Mouse (Mus musculus): ENCODE measurements around the gene Stx5a.
A peak's percentile ranks its signal among the peaks of the same experiment; 100 is the strongest.
"Not testable (repeated sequence)": the region's sequence is repeated elsewhere in the genome, so short reads cannot be mapped to it uniquely, and the experiment has no call there.

Gene Stx5a

GRCm38 (mm10) chr19:8716767-8717475 lies 24.3 kb upstream of the Stx5a start:
- DNase-seq (ENCODE audit: low spot score in 2 of 2), result no peak

GRCm38 (mm10) chr19:8718357-8718756 lies 22.9 kb upstream of the Stx5a start:
- DNase-seq (ENCODE audit: low spot score in 2 of 2), result peak in 1 of 2 experiments; percentile 37

GRCm38 (mm10) chr19:8719037-8719436 lies 22.2 kb upstream of the Stx5a start:
- DNase-seq (ENCODE audit: low spot score in 2 of 2), result not testable (repeated sequence)

GRCm38 (mm10) chr19:8721378-8721777 lies 19.8 kb upstream of the Stx5a start:
- DNase-seq (ENCODE audit: low spot score in 2 of 2), result no peak

GRCm38 (mm10) chr19:8722021-8722420 lies 19.2 kb upstream of the Stx5a start:
- no peak for DNase-seq (ENCODE audit: low spot score in 2 of 2)

GRCm38 (mm10) chr19:8722559-8722906 lies 18.7 kb upstream of the Stx5a start:
- no peak for DNase-seq (ENCODE audit: low spot score in 2 of 2)

- DNase-seq (ENCODE audit: low spot score in 2 of 2), result peak; percentile 79 to 93
These were observed 18.2 kb upstream of the Stx5a start, which contains the start of gene Slc3a2 for GRCm38 (mm10) chr19:8722907-8723573. Gene Slc3a2, minus strand, starts transcription at chr19:8723369.

GRCm38 (mm10) chr19:8723574-8724346 lies 17.5 kb upstream of the Stx5a start:
- no peak for DNase-seq (ENCODE audit: low spot score in 2 of 2)

- DNase-seq (ENCODE audit: low spot score in 2 of 2), result no peak
These were observed 16.8 kb upstream of the Stx5a start for GRCm38 (mm10) chr19:8724392-8724791.

GRCm38 (mm10) chr19:8725081-8725613 lies 16.1 kb upstream of the Stx5a start:
- no peak for DNase-seq (ENCODE audit: low spot score in 2 of 2)

- DNase-seq (ENCODE audit: low spot score in 2 of 2), result no peak
These were observed 14.4 kb upstream of the Stx5a start for GRCm38 (mm10) chr19:8726609-8727390.

GRCm38 (mm10) chr19:8727495-8728114 lies 13.6 kb upstream of the Stx5a start:
- no peak for DNase-seq (ENCODE audit: low spot score in 2 of 2)

GRCm38 (mm10) chr19:8728335-8729099 lies 12.7 kb upstream of the Stx5a start:
- not testable (repeated sequence) for DNase-seq (ENCODE audit: low spot score in 2 of 2)

GRCm38 (mm10) chr19:8734334-8734733 lies 6.9 kb upstream of the Stx5a start:
- DNase-seq (ENCODE audit: low spot score in 2 of 2), result no peak

GRCm38 (mm10) chr19:8735389-8736159 lies 5.6 kb upstream of the Stx5a start, which contains the start of gene Wdr74:
Gene Wdr74, plus strand, starts transcription at chr19:8735827.
- DNase-seq (ENCODE audit: low spot score in 2 of 2), result peak; percentile 86 to 96

- DNase-seq (ENCODE audit: low spot score in 2 of 2), result no peak
These were observed 5.1 kb upstream of the Stx5a start for GRCm38 (mm10) chr19:8736160-8736467.

- DNase-seq (ENCODE audit: low spot score in 2 of 2), result no peak
These were observed 2.3 kb upstream of the Stx5a start for GRCm38 (mm10) chr19:8738911-8739310.

- no peak for DNase-seq (ENCODE audit: low spot score in 2 of 2)
These were observed 1.6 kb upstream of the Stx5a start for GRCm38 (mm10) chr19:8739646-8740045.

GRCm38 (mm10) chr19:8740603-8741002 lies 610 bp upstream of the Stx5a start, which contains the start of gene 1700092M07Rik:
Gene 1700092M07Rik, plus strand, starts transcription at chr19:8740718.
- no peak for DNase-seq (ENCODE audit: low spot score in 2 of 2)

Data from cerebellum, postnatal 4 days (tissue).